Mouse (Mus musculus) E14TG2a.4 (cell line): ENCODE measurements at regions not wholly inside any gene's neighbourhood (a gene's known extent, or its start where the extent isn't known, plus 50 kb on each side); places are given as distances from the start of the nearest gene placed in this dataset.

Source experiments
- CTCF ChIP-seq: conservative IDR thresholded peaks from 2 replicates; pipeline ENCODE4 v1.5.1; 2014; ENCODE audit warnings: low read length
- NANOG ChIP-seq: IDR thresholded peaks from 2 replicates; pipeline ENCODE4 v1.6.1; 2014; ENCODE audit warnings: borderline replicate concordance, low read length, mixed read lengths
- POU5F1 ChIP-seq: IDR thresholded peaks from 2 replicates; pipeline ENCODE4 v1.6.1; 2014; ENCODE audit warnings: low read length, borderline replicate concordance

DNA sequence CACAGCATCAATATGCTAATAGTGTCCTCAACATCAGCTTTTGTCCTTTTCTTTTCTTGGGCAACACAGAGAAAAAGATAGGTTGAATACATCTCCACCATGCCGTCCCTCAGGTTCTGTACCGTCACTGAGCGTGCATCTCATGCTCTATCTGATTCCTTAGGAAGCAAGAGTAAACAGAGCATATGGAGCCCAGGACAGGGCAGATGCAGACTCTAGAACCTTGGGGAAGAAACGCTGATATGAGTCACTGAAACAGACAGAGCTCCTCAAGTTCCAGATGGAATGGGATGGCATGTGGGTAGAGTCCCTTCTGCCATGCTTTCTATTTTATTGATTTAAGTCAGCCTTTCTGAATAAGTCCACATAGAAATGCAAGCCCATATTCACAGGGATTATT, 206.9 kb downstream of the Hace1 start:
- TF ChIP-seq CTCF = no peak
- TF ChIP-seq POU5F1 = no peak
- no peak for TF ChIP-seq NANOG
